Mouse (Mus musculus) hindbrain, embryonic 12.5 days (tissue): ENCODE data around the gene Tcta. TPM values are rescaled to one million over a fixed set of nuclear protein-coding genes. Genes with fewer than 3 reads are reported as not detected.

Experiments
- ATAC-seq: fragments of 200-750 bp; cut with Nextera tagmentation; 2 replicates; pipeline ENCODE4 v1.8.0; 2017; ENCODE audit warnings: moderate TSS enrichment; ENCODE audit not compliant: low FRiP score
- H3K27ac ChIP-seq: fragments of 300-500 bp; sonication (generic); 2 replicates; pipeline ENCODE4 v1.5.1; 2016; ENCODE audit warnings: mild to moderate bottlenecking
- H3K27me3 ChIP-seq: fragments of 300-500 bp; sonication (generic); 2 replicates; pipeline ENCODE4 v1.6.1; 2016; ENCODE audit warnings: mild to moderate bottlenecking
- H3K36me3 ChIP-seq: fragments of 300-500 bp; sonication (generic); 2 replicates; pipeline ENCODE4 v1.6.1; 2016; ENCODE audit warnings: mild to moderate bottlenecking
- H3K4me1 ChIP-seq: fragments of 300-500 bp; sonication (generic); 2 replicates; pipeline ENCODE4 v1.6.1; 2016
- H3K4me2 ChIP-seq: fragments of 300-500 bp; sonication (generic); replicated peaks from 2 replicates; pipeline ENCODE4 v1.6.1; 2016; ENCODE audit warnings: mild to moderate bottlenecking
- H3K4me3 ChIP-seq: fragments of 300-500 bp; sonication (generic); 2 replicates; pipeline ENCODE4 v1.5.1; 2016; ENCODE audit warnings: mild to moderate bottlenecking
- H3K9ac ChIP-seq: fragments of 300-500 bp; sonication (generic); 2 replicates; pipeline ENCODE4 v1.6.1; 2016; ENCODE audit warnings: mild to moderate bottlenecking, moderate library complexity
- H3K9me3 ChIP-seq: fragments of 300-500 bp; sonication (generic); replicated peaks from 2 replicates; pipeline ENCODE4 v1.6.1; 2016; ENCODE audit warnings: mild to moderate bottlenecking
- WGBS: fragments of 180-500 bp; shearing (Covaris S2); methylation state at CpG from one replicate; pipeline ENCODE4 v1.1.7; 2016; 5-methylcytosine and 5-hydroxymethylcytosine counted together
- polyA plus RNA-seq: library from polyadenylated mRNA; unstranded; fragments of >200 nt; fragmentation: Nextera tagmentation; extraction: Ambion mirVana; gene quantifications from 2 replicates; pipeline ENCODE4 v1.2.1, GENCODE M21; 2016

The Tcta gene
- polyA plus RNA-seq: 43.0 and 44.2 TPM in 2 replicates

DNA sequence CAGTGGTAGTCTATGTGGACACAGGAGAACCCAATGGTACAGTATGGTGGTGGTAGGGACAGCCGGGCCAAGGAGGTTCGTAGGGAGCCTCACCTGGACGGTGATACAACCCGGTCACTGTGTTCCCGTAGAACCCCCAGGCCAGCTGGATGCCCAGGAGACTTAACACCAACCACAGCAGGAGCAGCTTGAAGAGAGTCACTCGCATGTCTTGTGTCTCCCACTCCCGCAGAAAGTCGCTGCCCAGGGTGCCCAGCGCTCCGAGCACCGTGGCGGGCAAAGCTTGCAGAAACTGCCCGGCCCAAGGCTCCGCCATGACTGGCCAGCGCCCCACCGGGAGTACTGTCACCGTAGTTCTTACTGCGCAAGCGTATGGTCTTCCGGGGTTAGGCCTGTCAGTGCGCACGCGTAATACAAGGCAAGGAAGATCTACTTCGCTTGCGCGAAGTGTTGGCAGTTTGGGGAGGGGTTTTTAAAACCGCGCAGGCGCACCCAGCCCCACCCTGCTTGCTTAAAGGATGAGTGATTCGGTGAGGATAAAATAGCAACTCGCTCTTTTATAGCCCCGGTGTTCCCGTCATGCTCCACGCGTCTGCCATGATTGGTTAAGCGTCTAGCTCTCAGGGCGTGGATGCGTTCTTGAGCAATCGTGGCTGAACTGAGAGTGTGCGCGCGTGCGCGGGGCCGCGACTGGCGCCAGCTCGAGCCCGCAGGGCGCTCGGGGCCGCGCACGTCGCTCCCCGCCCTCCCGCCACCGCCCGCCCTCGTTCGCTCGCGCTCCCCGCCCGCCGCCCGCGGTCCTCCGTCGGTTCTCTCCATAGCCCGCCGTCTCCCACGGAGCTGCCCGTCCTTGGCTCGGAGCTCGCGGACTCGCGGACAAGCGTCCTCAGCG is at the start of gene Tcta, which contains the start of gene Rhoa:
Gene Tcta (minus strand): TSS at position 532 of the 892 bp plus-strand sequence.
Gene Rhoa (plus strand): TSS at position 501 of the 892 bp plus-strand sequence.
- Histone ChIP-seq H3K9me3 (no peaks in the 10 kb centered on the region), H3K9ac (peak within 1 kb of the TSS; percentile 94), H3K36me3 (peaks cover 28% of the 10 kb centered on the region), H3K4me1 (peaks cover 31% of the 10 kb centered on the region), H3K4me3 (peak within 1 kb of the TSS; percentile 93), H3K4me2 (peak within 1 kb of the TSS; percentile 84), H3K27me3 (no peaks in the 10 kb centered on the region), H3K27ac (peak within 1 kb of the TSS; percentile 99)
- ATAC-seq: peak; percentile 98
- whole genome bisulfite sequencing: under 1% methylated on average over 81 of the region's 81 CpGs

DNA sequence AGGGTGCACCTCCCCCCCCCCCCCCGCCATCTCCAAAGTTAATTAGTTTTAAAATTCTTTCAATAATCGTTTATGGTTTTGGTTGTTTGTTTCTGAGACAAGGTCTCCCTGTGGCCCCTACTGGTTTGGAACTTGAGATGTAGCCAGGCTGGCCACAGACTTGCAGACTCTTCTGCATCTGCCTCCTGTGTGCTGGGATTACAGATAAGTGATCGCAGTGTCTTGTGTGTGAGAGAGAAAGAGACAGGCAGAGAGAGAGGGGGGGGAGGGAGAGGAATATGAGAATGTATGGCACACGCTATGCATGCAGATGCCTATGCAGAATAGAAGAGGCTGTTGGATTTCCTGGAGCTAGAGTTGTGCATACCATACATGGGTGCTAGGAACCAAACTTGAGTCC is 43.8 kb upstream of the Tcta start:
- peaks cover 16% of the 10 kb centered on the region for H3K4me1 ChIP-seq
- peaks cover 42% of the 10 kb centered on the region for H3K36me3 ChIP-seq
- no peak overlapping the region for H3K9ac ChIP-seq
- no peak for ATAC-seq
- WGBS: 91% methylated on average over 4 of the region's 4 CpGs
- H3K4me2 ChIP-seq: no peak overlapping the region
- H3K4me3 ChIP-seq: no peak overlapping the region
- no peaks in the 10 kb centered on the region for H3K9me3 ChIP-seq
- no peak overlapping the region for H3K27ac ChIP-seq
- H3K27me3 ChIP-seq: no peaks in the 10 kb centered on the region

DNA sequence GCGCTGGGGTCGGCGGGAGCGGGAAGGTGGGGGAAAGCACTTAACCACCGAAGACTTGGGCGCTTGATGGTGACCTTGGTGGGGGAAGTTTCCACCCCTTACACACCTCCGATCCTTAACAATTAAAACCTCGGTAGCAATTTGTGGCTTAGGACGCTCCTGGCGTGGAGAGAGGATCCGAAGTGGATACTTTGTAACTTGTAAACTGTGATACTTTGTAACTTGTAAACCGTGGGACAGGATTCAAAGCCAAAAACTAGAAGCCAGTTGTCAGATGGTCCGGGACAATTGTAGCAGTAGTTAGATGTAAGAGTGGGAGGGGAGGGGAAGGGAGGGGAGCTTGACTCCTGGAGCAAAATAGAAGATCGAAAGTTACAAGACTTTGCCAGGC is 42.3 kb upstream of the Tcta start:
- Histone ChIP-seq H3K4me3 (peak overlapping the region; percentile 91), H3K4me1 (peaks cover 16% of the 10 kb centered on the region), H3K9ac (peak overlapping the region; percentile 80), H3K27ac (peak overlapping the region; percentile 96; the same call in 1 of the 2 replicates), H3K9me3 (no peaks in the 10 kb centered on the region), H3K36me3 (peaks cover 29% of the 10 kb centered on the region), H3K27me3 (no peaks in the 10 kb centered on the region), H3K4me2 (peak overlapping the region; percentile 87)
- WGBS: 6% methylated on average over 14 of the region's 14 CpGs
- ATAC-seq: no peak

DNA sequence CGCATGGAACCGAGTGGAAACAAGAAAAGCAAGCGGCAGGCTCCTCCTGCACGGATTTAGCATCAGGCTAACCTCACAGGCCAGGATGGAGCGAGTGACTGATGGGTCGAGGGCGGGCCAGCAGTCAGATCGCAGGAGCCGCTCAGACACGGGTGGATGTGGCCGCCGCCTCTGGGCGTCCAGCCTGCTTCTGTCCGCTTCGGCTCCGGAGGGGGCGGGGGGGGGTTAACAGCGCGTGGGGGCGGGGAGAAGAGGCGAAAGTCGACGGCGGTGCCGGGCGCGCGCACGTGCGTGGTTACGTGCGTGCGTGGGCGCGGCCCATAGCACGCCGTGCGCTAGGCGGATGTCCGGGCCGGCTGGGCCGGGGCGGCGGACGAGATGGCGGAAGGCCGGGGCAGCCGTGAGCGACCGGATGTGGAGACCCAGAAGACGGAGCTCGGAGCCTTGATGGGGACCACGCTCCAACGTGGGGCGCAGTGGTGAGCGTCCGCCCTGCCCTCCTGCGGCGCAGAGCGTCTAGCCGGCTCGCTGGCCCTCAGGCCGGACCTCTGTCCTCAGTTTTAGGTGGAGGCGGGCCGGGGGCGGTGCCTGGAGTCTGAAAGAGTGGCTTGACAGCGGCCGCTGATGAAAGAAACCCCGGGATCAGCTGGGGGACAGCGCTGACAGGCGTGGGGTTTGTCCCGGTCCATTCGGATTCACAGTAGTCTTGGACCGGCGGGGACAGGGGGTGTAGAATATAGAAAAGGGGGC is 41.8 kb upstream of the Tcta start, which contains the start of gene Usp4:
Gene Usp4 (plus strand): TSS at position 314 of the 750 bp plus-strand sequence.
- peak within 1 kb of the TSS; percentile 91 for H3K4me3 ChIP-seq
- no peaks in the 10 kb centered on the region for H3K9me3 ChIP-seq
- peak; percentile 96 for ATAC-seq
- H3K27ac ChIP-seq: peak within 1 kb of the TSS; percentile 96
- peak within 1 kb of the TSS; percentile 87 for H3K4me2 ChIP-seq
- H3K4me1 ChIP-seq: peaks cover 16% of the 10 kb centered on the region
- under 1% methylated on average over 68 of the region's 75 CpGs for WGBS
- no peaks in the 10 kb centered on the region for H3K27me3 ChIP-seq
- peak within 1 kb of the TSS; percentile 80 for H3K9ac ChIP-seq
- H3K36me3 ChIP-seq: peaks cover 23% of the 10 kb centered on the region

DNA sequence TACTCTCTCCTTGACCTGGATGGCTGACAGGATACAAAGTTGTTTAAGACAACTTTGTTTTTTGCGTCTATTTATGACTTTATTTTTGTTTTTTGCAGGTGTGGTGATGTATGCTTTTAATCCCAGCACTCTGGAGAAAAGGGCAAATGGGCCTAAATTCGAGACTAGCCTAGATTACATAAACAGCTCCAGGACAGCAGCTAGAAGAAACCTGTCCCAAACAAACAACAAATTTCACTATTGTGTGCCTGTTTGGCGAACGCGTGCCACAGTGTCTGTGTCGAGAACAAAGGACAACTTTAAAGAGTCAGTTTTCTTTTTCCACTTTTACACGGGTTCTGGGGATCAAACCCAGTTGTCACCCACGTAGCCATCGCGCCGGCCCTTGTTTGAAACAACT is 41.1 kb upstream of the Tcta start:
- Histone ChIP-seq H3K9ac (peak overlapping the region; percentile 80), H3K4me1 (peaks cover 16% of the 10 kb centered on the region), H3K27ac (peak overlapping the region; percentile 96), H3K9me3 (no peaks in the 10 kb centered on the region), H3K36me3 (peaks cover 16% of the 10 kb centered on the region), H3K4me3 (peak overlapping the region; percentile 91), H3K27me3 (no peaks in the 10 kb centered on the region), H3K4me2 (peak overlapping the region; percentile 87)
- WGBS: 5% methylated on average over 11 of the region's 11 CpGs
- 0 out of 2 replicates have a peak, but pooled peaks have one; percentile 1 for ATAC-seq

DNA sequence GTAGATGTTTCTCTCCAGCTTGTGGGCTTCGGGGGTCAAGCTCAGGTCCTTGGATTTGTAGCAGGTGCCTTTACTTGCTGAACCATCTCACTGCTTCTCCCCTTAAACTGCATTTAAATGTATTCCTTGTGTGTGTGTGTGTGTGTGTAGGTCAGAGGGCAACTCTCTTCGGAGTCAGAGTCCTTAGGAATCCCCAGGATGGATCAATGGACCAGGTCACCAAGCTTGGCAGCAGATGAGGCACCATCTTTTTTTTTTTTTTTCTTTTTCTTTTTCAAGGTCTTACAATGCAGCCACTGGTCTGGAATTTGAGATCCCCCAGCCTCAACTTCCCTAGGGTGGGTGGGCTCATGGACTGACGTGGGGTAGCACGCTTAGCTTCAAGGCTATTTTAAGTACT is 38.5 kb upstream of the Tcta start:
- ATAC-seq: no peak
- WGBS: 80% methylated on average over 4 of the region's 4 CpGs
- Histone ChIP-seq H3K9me3 (no peaks in the 10 kb centered on the region), H3K27me3 (no peaks in the 10 kb centered on the region), H3K4me2 (no peak overlapping the region), H3K27ac (no peak overlapping the region), H3K36me3 (no peaks in the 10 kb centered on the region), H3K4me1 (peaks cover 28% of the 10 kb centered on the region), H3K4me3 (no peak overlapping the region), H3K9ac (no peak overlapping the region)

DNA sequence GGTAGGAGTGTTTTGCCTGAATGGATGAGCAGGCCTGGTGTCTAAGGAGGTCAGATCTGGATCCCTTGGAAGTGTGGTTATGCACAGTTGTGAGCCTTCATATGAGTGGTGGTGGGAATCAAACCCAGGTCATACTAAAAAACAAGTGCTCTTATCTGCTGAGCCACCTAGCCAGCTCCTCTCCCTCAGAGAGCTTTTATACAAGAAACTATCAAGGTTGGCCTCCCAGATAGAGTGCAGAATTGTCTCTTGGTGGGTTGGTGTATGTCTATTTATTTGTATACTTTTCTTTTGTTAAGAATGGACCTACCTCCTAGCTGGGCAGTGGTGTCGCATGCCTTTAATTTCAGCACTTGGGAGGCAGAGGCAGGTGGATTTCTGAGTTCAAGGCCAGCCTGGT is 37.9 kb upstream of the Tcta start:
- peaks cover 22% of the 10 kb centered on the region for H3K4me1 ChIP-seq
- no peak overlapping the region for H3K4me2 ChIP-seq
- no peaks in the 10 kb centered on the region for H3K36me3 ChIP-seq
- H3K9ac ChIP-seq: no peak overlapping the region
- H3K4me3 ChIP-seq: no peak overlapping the region
- no peaks in the 10 kb centered on the region for H3K9me3 ChIP-seq
- ATAC-seq: no peak
- no peak overlapping the region for H3K27ac ChIP-seq
- WGBS: 100% methylated on average over 1 of the region's 1 CpGs
- H3K27me3 ChIP-seq: no peaks in the 10 kb centered on the region

DNA sequence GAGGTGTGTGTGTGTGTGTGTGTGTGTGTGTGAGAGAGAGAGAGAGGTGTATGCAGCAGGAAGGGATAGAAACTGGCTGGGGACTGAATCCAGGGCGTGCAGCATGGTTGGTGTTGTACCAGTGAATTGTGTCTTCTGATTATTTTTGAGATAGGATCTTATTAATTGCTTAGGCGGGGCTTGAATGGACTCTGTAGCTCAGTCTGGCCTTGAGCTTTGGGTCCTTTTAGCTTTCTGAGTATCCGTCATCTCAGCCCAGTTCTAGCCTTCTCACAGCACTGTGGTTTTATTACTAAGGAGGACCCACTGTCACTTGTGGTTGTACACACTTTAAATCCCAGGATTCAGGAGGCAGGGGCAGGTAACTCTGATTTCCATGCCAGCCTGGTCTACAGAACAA is 37.4 kb upstream of the Tcta start:
- no peaks in the 10 kb centered on the region for H3K27me3 ChIP-seq
- ATAC-seq: no peak
- no peaks in the 10 kb centered on the region for H3K9me3 ChIP-seq
- 85% methylated on average over 3 of the region's 3 CpGs for WGBS
- no peak overlapping the region for H3K4me3 ChIP-seq
- no peak overlapping the region for H3K27ac ChIP-seq
- H3K9ac ChIP-seq: no peak overlapping the region
- peaks cover 20% of the 10 kb centered on the region for H3K4me1 ChIP-seq
- H3K4me2 ChIP-seq: no peak overlapping the region
- H3K36me3 ChIP-seq: no peaks in the 10 kb centered on the region

DNA sequence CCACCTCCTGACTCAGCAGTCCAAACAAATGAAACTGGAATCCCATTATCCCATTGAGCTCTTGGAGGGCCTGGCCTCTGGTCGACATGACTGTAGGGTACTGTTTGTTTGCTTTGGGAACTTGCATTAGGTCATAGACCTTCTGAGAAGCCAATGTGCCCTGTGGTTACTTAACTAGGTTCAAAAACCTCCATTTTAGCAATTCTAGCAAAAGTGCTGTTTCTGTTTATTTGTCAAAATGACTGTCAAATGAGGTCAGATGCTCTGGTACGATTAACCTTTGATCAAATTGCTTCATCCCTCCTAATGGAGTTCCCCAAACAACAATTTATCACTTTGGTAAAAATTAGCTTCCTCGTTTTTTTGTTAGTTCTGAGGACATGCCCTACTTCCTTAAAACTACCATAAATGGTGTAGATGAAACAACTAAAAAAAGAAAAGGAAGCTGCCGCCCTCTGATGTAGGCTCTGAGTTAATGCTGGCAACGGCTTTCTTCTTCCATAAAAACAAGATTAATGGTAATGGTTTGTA is 36.4 kb upstream of the Tcta start:
- H3K27me3 ChIP-seq: no peaks in the 10 kb centered on the region
- ATAC-seq: no peak
- peaks cover 20% of the 10 kb centered on the region for H3K4me1 ChIP-seq
- no peak overlapping the region for H3K9ac ChIP-seq
- H3K4me2 ChIP-seq: no peak overlapping the region
- H3K36me3 ChIP-seq: no peaks in the 10 kb centered on the region
- no peak overlapping the region for H3K27ac ChIP-seq
- no peak overlapping the region for H3K4me3 ChIP-seq
- no peaks in the 10 kb centered on the region for H3K9me3 ChIP-seq
- 61% methylated on average over 5 of the region's 5 CpGs for WGBS

DNA sequence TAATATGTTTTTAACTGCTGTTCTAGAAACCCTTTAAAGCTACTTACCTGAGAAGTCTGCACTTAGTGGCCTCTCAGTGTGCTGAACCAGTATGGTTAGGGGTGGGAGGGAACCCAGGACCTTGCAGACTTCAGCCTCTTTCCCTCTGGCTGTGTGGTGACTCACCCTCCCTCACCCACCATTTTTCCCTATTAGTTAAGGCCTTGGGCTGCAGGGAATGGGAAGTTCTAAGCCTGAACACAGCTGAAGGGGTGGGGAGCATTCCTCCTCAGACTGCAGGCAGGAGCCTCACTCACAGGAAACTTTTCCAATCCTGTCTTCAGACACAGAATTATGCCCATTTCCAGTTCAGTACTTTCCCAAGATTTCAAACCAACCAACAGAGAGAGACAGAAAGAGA is 35.8 kb upstream of the Tcta start:
- Histone ChIP-seq H3K9ac (no peak overlapping the region), H3K4me3 (no peak overlapping the region), H3K36me3 (no peaks in the 10 kb centered on the region), H3K4me1 (peaks cover 20% of the 10 kb centered on the region), H3K27ac (no peak overlapping the region), H3K9me3 (no peaks in the 10 kb centered on the region), H3K4me2 (no peak overlapping the region), H3K27me3 (no peaks in the 10 kb centered on the region)
- no peak for ATAC-seq

DNA sequence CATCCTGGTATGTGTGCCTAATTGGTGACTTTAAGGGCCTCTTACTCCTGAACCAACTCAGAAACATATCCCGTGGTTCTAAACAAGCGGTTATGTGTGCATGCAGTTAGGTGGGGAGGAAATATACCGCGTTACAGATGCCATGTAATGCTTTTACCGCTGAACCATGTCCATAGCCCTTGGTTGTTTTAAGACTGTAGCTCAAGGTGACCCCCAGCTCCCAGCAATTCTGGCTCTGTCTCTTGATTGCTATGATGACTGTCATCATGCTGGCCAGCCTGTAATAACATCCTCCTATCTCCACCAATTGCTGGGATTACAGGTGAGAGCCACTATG is 35.1 kb upstream of the Tcta start:
- Histone ChIP-seq H3K4me1 (peaks cover 17% of the 10 kb centered on the region), H3K27me3 (no peaks in the 10 kb centered on the region), H3K4me3 (no peak overlapping the region), H3K9ac (no peak overlapping the region), H3K27ac (no peak overlapping the region), H3K4me2 (0 out of 2 replicates have a peak overlapping the region, but pooled peaks have one; percentile 1), H3K9me3 (no peaks in the 10 kb centered on the region), H3K36me3 (peaks cover 2% of the 10 kb centered on the region; the same call in 1 of the 2 replicates)
- ATAC-seq: no peak
- WGBS: 90% methylated on average over 5 of the region's 5 CpGs
